Mouse (Mus musculus): ENCODE measurements around the gene Smim5. TPM values are rescaled to one million over a fixed set of nuclear protein-coding genes. Genes with fewer than 3 reads are reported as not detected.

The Smim5 gene
- total and polyA plus RNA-seq, 2 experiments from 2014 or later = 2.5 to 2.7 TPM

DNA sequence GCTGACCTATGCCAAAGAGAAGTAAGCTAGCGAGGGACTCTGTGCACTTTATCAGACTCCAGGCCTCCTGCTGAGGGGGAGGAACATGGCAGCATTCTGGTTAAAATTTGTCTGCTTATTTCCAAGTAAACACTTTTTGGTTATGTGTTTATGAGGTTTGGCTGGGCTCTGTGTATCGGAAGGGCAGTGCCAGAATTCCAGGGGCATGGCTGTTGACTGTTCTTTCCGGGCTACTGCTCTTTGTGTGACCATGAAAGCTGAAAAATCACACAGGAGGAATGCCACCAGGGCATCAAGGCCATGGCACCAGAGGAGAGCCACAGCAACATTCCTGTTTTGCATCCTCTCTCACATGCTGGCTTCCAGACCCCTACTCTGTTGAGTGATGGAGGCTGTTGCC, 6.3 kb downstream of the Smim5 start:
- Histone ChIP-seq H3K4me2 (ENCODE audit: low read depth, low read length) (no peak overlapping the region), H3K27ac (no peak overlapping the region), H3K4me1 (ENCODE audit: insufficient read depth, low read length) (no peaks in the 10 kb centered on the region), H3K9ac (replicated peaks; ENCODE audit: low read length) (0 out of 2 replicates have a peak overlapping the region, but pooled peaks have one; percentile 9), H3K9me3 (ENCODE audit: low read length) (no peaks in the 10 kb centered on the region), H3K36me3 (ENCODE audit: insufficient read depth, low read length) (0 out of 2 replicates have a peak, but pooled peaks cover 5% of the 10 kb centered on the region), H3K27me3 (ENCODE audit: insufficient read depth, low read length) (no peaks in the 10 kb centered on the region), H3K4me3 (ENCODE audit: low read length) (no peak overlapping the region)
- no peak for TF ChIP-seq CTCF (IDR thresholded peaks at IDR 0.05; ENCODE audit: low read depth)
- no peak for DNase-seq (ENCODE audit: low spot score)
- 77% methylated on average over 3 of the region's 3 CpGs for WGBS
- ATAC-seq = no peak

DNA sequence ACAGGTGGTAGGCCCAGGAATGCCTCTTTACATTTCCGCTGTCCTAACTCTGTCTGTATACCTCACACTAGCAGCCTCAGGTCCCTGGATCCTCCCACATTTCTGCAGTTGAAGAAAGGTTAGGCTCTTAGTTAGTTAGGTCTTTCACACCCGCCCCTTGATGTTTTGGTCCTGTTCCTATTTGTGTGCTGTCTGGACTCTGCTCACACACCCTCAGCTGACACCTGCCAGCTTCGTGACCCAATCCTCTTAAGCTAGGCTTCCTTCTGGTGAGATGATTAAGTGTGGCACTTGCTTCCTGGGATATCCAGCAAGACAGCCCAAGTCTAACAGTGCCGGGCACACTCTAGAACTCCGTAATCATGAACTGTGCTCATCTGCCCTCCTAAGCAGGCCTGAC, 6.8 kb downstream of the Smim5 start:
- Histone ChIP-seq H3K36me3 (ENCODE audit: insufficient read depth, low read length) (0 out of 2 replicates have a peak, but pooled peaks cover 5% of the 10 kb centered on the region), H3K4me2 (ENCODE audit: low read depth, low read length) (no peak overlapping the region), H3K9me3 (ENCODE audit: low read length) (no peaks in the 10 kb centered on the region), H3K4me3 (ENCODE audit: low read length) (no peak overlapping the region), H3K27ac (no peak overlapping the region), H3K9ac (replicated peaks; ENCODE audit: low read length) (no peak overlapping the region), H3K27me3 (ENCODE audit: insufficient read depth, low read length) (no peaks in the 10 kb centered on the region), H3K4me1 (ENCODE audit: insufficient read depth, low read length) (no peaks in the 10 kb centered on the region)
- ATAC-seq (no peak), DNase-seq (ENCODE audit: low spot score) (no peak)
- 89% methylated on average over 5 of the region's 5 CpGs for WGBS
- no peak for TF ChIP-seq CTCF (IDR thresholded peaks at IDR 0.05; ENCODE audit: low read depth)

DNA sequence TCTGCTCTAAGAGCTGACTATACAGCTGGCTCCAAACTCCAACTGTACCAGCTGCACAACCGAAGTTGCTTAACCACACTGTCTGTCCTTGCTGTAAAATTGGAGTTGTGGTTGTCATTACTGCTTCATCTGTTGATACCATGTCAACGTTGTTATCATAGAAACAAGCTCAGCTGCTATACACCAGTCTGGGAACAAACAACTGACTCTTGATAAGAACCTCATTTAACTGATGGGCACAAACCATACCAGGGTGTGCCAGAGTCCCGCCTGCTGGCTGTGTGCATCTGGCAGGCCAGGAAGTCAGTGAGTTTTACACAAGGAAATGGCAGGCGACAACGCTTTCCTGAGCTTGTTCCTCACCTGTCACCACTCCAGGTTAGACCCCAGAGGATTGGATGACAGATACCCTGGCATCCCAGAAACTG, 11.4 kb downstream of the Smim5 start:
- no peak for TF ChIP-seq CTCF (IDR thresholded peaks at IDR 0.05; ENCODE audit: low read depth)
- no peak overlapping the region for H3K4me3 ChIP-seq (ENCODE audit: low read length)
- H3K9ac ChIP-seq (replicated peaks; ENCODE audit: low read length) = no peak overlapping the region
- DNase-seq (ENCODE audit: low spot score) = no peak
- H3K27ac ChIP-seq = no peak overlapping the region
- no peaks in the 10 kb centered on the region for H3K4me1 ChIP-seq (ENCODE audit: insufficient read depth, low read length)
- no peak overlapping the region for H3K4me2 ChIP-seq (ENCODE audit: low read depth, low read length)
- no peaks in the 10 kb centered on the region for H3K27me3 ChIP-seq (ENCODE audit: insufficient read depth, low read length)
- WGBS = 94% methylated on average over 5 of the region's 5 CpGs
- peaks cover 19% of the 10 kb centered on the region for H3K36me3 ChIP-seq (ENCODE audit: insufficient read depth, low read length)
- no peaks in the 10 kb centered on the region for H3K9me3 ChIP-seq (ENCODE audit: low read length)
- ATAC-seq = no peak

DNA sequence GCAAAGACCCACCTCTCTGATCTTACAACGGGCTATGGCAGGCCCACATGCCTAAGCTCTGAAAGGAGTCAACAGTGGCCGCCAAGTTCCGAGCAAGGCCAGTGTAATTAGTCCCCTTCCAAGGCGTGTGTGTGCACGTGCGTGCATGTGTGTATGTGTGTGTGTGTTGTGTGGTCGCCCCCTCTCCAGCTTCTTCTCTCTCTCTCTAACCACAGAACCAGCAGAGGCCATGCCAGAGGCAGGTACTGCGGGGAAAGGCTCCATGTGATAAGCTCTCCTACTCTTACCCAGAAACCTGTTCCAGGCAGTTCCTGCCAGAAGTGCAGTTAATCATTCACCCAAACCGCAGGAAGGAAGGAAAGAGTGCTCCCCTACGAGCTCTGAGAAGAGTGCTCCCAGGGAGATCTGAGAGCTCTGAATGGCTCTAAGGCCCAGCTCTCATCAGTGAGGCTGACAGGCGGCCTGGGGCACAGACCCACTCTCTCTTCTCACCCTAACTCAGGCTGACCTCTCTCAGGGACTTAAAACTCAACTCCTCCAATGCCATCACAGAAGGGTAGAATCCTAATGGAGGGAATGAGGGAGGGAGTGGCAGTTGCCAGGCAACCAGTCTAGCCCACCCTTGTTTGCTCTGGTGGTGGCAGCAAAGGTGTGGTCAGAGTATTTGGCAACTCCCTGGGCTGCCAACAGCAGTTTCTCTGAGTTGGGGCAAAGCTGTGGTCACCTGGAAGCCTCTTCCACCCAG, 12.0 kb downstream of the Smim5 start, which contains the start of gene Smim6:
TSS of gene Smim6 (plus strand) at position 386 of the 745 bp plus-strand sequence.
- H3K4me3 ChIP-seq (ENCODE audit: low read length) = no peak within 1 kb of the TSS
- no peak within 1 kb of the TSS for H3K27ac ChIP-seq
- H3K4me2 ChIP-seq (ENCODE audit: low read depth, low read length) = no peak within 1 kb of the TSS
- no peaks in the 10 kb centered on the region for H3K4me1 ChIP-seq (ENCODE audit: insufficient read depth, low read length)
- peaks cover 22% of the 10 kb centered on the region for H3K36me3 ChIP-seq (ENCODE audit: insufficient read depth, low read length)
- TF ChIP-seq CTCF (IDR thresholded peaks at IDR 0.05; ENCODE audit: low read depth) = no peak
- no peak for ATAC-seq
- no peak for DNase-seq (ENCODE audit: low spot score)
- H3K9me3 ChIP-seq (ENCODE audit: low read length) = no peaks in the 10 kb centered on the region
- H3K27me3 ChIP-seq (ENCODE audit: insufficient read depth, low read length) = no peaks in the 10 kb centered on the region
- no peak within 1 kb of the TSS for H3K9ac ChIP-seq (replicated peaks; ENCODE audit: low read length)
- 81% methylated on average over 11 of the region's 11 CpGs for WGBS

DNA sequence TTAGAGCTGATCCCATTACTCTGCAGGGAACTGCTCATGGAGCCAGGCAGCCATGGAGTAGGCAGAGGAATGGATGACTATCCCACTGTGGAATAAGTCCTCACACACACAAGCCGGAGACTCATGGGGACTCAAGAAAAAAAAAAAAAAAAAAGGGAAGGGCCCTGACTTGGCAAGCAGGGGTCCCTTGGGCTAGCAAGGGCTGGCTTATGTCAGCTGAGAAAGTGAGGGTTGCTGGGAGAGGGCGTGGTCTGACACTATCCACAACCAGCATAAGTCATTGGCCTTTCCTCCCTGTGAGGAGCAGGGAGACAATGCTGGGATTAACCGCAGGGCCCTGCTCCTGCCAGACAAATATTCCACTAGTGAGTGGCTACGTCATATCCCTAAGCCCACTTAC, 16.8 kb downstream of the Smim5 start:
- DNase-seq (ENCODE audit: low spot score) (no peak), ATAC-seq (no peak)
- H3K27ac ChIP-seq = no peak overlapping the region
- no peak for TF ChIP-seq CTCF (IDR thresholded peaks at IDR 0.05; ENCODE audit: low read depth)
- no peak overlapping the region for H3K4me2 ChIP-seq (ENCODE audit: low read depth, low read length)
- H3K4me1 ChIP-seq (ENCODE audit: insufficient read depth, low read length) = no peaks in the 10 kb centered on the region
- no peak overlapping the region for H3K4me3 ChIP-seq (ENCODE audit: low read length)
- H3K36me3 ChIP-seq (ENCODE audit: insufficient read depth, low read length) = peaks cover 20% of the 10 kb centered on the region
- H3K9ac ChIP-seq (replicated peaks; ENCODE audit: low read length) = no peak overlapping the region
- H3K9me3 ChIP-seq (ENCODE audit: low read length) = no peaks in the 10 kb centered on the region
- 93% methylated on average over 4 of the region's 4 CpGs for WGBS
- no peaks in the 10 kb centered on the region for H3K27me3 ChIP-seq (ENCODE audit: insufficient read depth, low read length)

DNA sequence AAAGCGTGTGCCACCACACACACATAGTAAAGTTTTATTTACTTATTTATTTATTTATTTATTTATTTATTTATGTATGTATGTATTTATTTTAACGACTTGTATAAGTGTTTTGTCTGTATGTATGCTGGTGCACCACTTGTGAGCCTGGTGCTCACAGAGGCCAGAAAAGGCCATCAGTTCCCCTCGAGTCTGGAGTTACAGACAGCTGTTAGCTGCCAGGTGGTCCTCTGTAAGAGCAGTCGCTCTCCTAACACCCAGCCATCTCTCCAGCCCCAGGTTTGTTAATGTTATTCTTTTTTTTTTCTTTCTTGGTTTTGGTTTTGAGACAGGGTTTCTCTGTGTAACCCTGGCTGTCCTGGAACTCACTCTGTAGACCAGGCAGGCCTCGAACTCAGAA, 18.9 kb downstream of the Smim5 start:
- Histone ChIP-seq H3K27ac (no peak overlapping the region), H3K4me3 (ENCODE audit: low read length) (no peak overlapping the region), H3K9me3 (ENCODE audit: low read length) (no peaks in the 10 kb centered on the region), H3K27me3 (ENCODE audit: insufficient read depth, low read length) (no peaks in the 10 kb centered on the region), H3K9ac (replicated peaks; ENCODE audit: low read length) (no peak overlapping the region), H3K36me3 (ENCODE audit: insufficient read depth, low read length) (peaks cover 25% of the 10 kb centered on the region), H3K4me2 (ENCODE audit: low read depth, low read length) (no peak overlapping the region), H3K4me1 (ENCODE audit: insufficient read depth, low read length) (no peaks in the 10 kb centered on the region)
- 90% methylated on average over 5 of the region's 5 CpGs for WGBS
- ATAC-seq = no peak
- TF ChIP-seq CTCF (IDR thresholded peaks at IDR 0.05; ENCODE audit: low read depth) = no peak
- DNase-seq (ENCODE audit: low spot score) = no peak

DNA sequence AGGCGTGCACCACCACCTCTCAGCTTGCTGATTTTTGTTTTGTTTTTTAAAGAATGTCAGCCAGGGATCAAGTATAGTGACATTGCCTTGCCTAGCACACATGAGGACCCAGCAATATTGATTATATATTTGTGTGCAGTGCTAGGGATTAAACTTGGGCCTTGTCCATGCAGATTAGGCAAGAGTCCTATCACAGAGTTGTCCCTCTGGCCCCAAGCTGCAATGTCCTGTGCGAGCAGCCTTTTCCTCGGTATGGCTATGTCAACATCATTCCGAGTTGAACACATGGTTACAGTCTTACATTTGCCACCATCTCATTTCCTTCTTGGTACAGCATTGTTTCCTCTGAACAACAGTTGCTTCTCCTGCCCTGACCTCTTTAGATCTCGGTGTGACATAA, 19.3 kb downstream of the Smim5 start:
- H3K9ac ChIP-seq (replicated peaks; ENCODE audit: low read length) = no peak overlapping the region
- H3K4me1 ChIP-seq (ENCODE audit: insufficient read depth, low read length) = no peaks in the 10 kb centered on the region
- TF ChIP-seq CTCF (IDR thresholded peaks at IDR 0.05; ENCODE audit: low read depth) = no peak
- no peak overlapping the region for H3K4me2 ChIP-seq (ENCODE audit: low read depth, low read length)
- H3K4me3 ChIP-seq (ENCODE audit: low read length) = no peak overlapping the region
- no peaks in the 10 kb centered on the region for H3K9me3 ChIP-seq (ENCODE audit: low read length)
- ATAC-seq (no peak), DNase-seq (ENCODE audit: low spot score) (no peak)
- WGBS = 90% methylated on average over 5 of the region's 5 CpGs
- H3K36me3 ChIP-seq (ENCODE audit: insufficient read depth, low read length) = peaks cover 25% of the 10 kb centered on the region
- no peaks in the 10 kb centered on the region for H3K27me3 ChIP-seq (ENCODE audit: insufficient read depth, low read length)
- H3K27ac ChIP-seq = no peak overlapping the region

Data from hindbrain, postnatal 0 days (tissue).